In genomic region chr11:32455507-32456141, GRCm38 (mm10) we compare ENCODE assay signal across 8 mouse cellular contexts. TPM values are rescaled to one million over a fixed set of nuclear protein-coding genes. Genes with fewer than 3 reads are reported as not detected.
A peak's percentile ranks its signal among the peaks of the same experiment; 100 is the strongest.
DNase-seq lines count a peak whose midpoint lies in the region; ATAC-seq and TF ChIP-seq lines count a peak whose summit lies in the region.

No protein-coding gene starts in this region.

- TF ChIP-seq POLR2A in MEL (IDR thresholded peaks at IDR 0.05; ENCODE audit: control insufficient read depth in 1 of 2, insufficient read depth in 1 of 2, low read depth in 1 of 2, low read length in 2 of 2, poor library complexity in 1 of 2): no peak

- peaks cover 0 to 28% of the 10 kb centered on the region in 2 experiments; a peak in 2 of 4 replicates for H3K36me3 ChIP-seq in MEL (ENCODE audit: control insufficient read depth in 1 of 2, insufficient read depth in 2 of 2, low read length in 2 of 2)
- no peaks in the 10 kb centered on the region for H3K36me3 ChIP-seq in embryonic facial prominence, embryonic 14.5 days (ENCODE audit: control insufficient read depth, insufficient read depth, low read length)
- H3K36me3 ChIP-seq in heart, embryonic 16.5 days (ENCODE audit: control insufficient read depth, insufficient read depth): no peaks in the 10 kb centered on the region
- H3K36me3 ChIP-seq in stomach, embryonic 16.5 days (ENCODE audit: control insufficient read depth, insufficient read depth, low read length): no peaks in the 10 kb centered on the region

- DNase-seq in kidney, adult 11 months: peak; percentile 32
- DNase-seq in kidney, postnatal 14 days: no peak
- peak; percentile 74 for DNase-seq in MEL (ENCODE audit: low read depth, low spot score)
- peak; percentile 78 for DNase-seq in embryonic facial prominence, embryonic 14.5 days (ENCODE audit: low spot score)
- DNase-seq in kidney, postnatal 4 days: peak; percentile 54 to 71

- peak overlapping the region; percentile 90 for H3K4me2 ChIP-seq in embryonic facial prominence, embryonic 14.5 days (ENCODE audit: low read depth, low read length)
- H3K4me2 ChIP-seq in heart, embryonic 16.5 days (ENCODE audit: low read depth, low read length): peak overlapping the region; percentile 97
- H3K4me2 ChIP-seq in stomach, embryonic 16.5 days (ENCODE audit: low read depth, low read length): peak overlapping the region; percentile 87

- peak overlapping the region; percentile 13; the same call in 1 of the 2 replicates for H3K27ac ChIP-seq in MEL (ENCODE audit: control insufficient read depth, low read depth, low read length)
- H3K27ac ChIP-seq in embryonic facial prominence, embryonic 14.5 days (replicated peaks; ENCODE audit: low read depth, low read length): peak overlapping the region; percentile 97
- H3K27ac ChIP-seq in heart, embryonic 16.5 days (ENCODE audit: low read length): peak overlapping the region; percentile 95
- peak overlapping the region; percentile 97 for H3K27ac ChIP-seq in stomach, embryonic 16.5 days (ENCODE audit: low read length)

- TF ChIP-seq EP300 in MEL (IDR thresholded peaks at IDR 0.05; ENCODE audit: low read depth in 1 of 2, low read length in 2 of 2): no peak

- no peak for TF ChIP-seq RAD21 in MEL (IDR thresholded peaks at IDR 0.05; ENCODE audit: low read depth, low read length)

- ATAC-seq in embryonic facial prominence, embryonic 14.5 days (ENCODE audit: low read depth): peak; percentile 28
- ATAC-seq in heart, embryonic 16.5 days (replicated peaks; ENCODE audit: extremely low read depth, insufficient read depth, low FRiP score): peak; percentile 5; the same call in 1 of the 2 replicates
- ATAC-seq in megakaryocyte progenitor cell, adult 5-6 weeks (replicated peaks; ENCODE audit: poor library complexity): peak; percentile 18; the same call in 1 of the 2 replicates
- peak; percentile 0 for ATAC-seq in stomach, embryonic 16.5 days (ENCODE audit: insufficient read depth, low FRiP score)

- H3K9ac ChIP-seq in MEL (ENCODE audit: control insufficient read depth, low read depth, low read length, poor library complexity, severe bottlenecking): peak overlapping the region; percentile 82
- peak overlapping the region; percentile 94 for H3K9ac ChIP-seq in embryonic facial prominence, embryonic 14.5 days (ENCODE audit: low read depth, low read length)
- peak overlapping the region; percentile 77 for H3K9ac ChIP-seq in heart, embryonic 16.5 days (ENCODE audit: low read length)
- peak overlapping the region; percentile 96 for H3K9ac ChIP-seq in stomach, embryonic 16.5 days (ENCODE audit: low read length)

- peak overlapping the region; percentile 88 to 96 for H3K4me3 ChIP-seq in MEL (ENCODE audit: control insufficient read depth in 1 of 2, insufficient read depth in 1 of 2, low read depth in 2 of 2, low read length in 2 of 2)
- H3K4me3 ChIP-seq in embryonic facial prominence, embryonic 14.5 days (ENCODE audit: low read depth, low read length): peak overlapping the region; percentile 98
- peak overlapping the region; percentile 64 for H3K4me3 ChIP-seq in heart, embryonic 16.5 days (ENCODE audit: low read length)
- H3K4me3 ChIP-seq in stomach, embryonic 16.5 days (replicated peaks; ENCODE audit: low read length): peak overlapping the region; percentile 98

- no peaks in the 10 kb centered on the region for H3K27me3 ChIP-seq in MEL (ENCODE audit: control insufficient read depth in 1 of 2, insufficient read depth in 2 of 2, low read length in 2 of 2)
- H3K27me3 ChIP-seq in embryonic facial prominence, embryonic 14.5 days (replicated peaks; ENCODE audit: control insufficient read depth, insufficient read depth, low read length): no peaks in the 10 kb centered on the region
- no peaks in the 10 kb centered on the region for H3K27me3 ChIP-seq in heart, embryonic 16.5 days (ENCODE audit: control insufficient read depth, insufficient read depth, low read length)
- H3K27me3 ChIP-seq in stomach, embryonic 16.5 days (ENCODE audit: control insufficient read depth, insufficient read depth, low read length): no peaks in the 10 kb centered on the region

- TF ChIP-seq CTCF in MEL (IDR thresholded peaks at IDR 0.05 in 2 of 3, conservative IDR thresholded peaks at IDR 0.05 in 1 of 3; ENCODE audit: control insufficient read depth in 1 of 3, insufficient read depth in 1 of 3, low read depth in 2 of 3, low read length in 3 of 3, poor library complexity in 1 of 3, severe bottlenecking in 1 of 3): peak in 1 of 3 experiments; percentile 22; a peak in 2 of 6 replicates

- peaks cover 19% of the 10 kb centered on the region for H3K79me2 ChIP-seq in MEL (ENCODE audit: control insufficient read depth, insufficient read depth, low read length, poor library complexity)

- no peaks in the 10 kb centered on the region for H3K9me3 ChIP-seq in MEL (replicated peaks; ENCODE audit: insufficient read depth, low read length)
- no peaks in the 10 kb centered on the region for H3K9me3 ChIP-seq in embryonic facial prominence, embryonic 14.5 days (ENCODE audit: control insufficient read depth, low read length)
- no peaks in the 10 kb centered on the region for H3K9me3 ChIP-seq in heart, embryonic 16.5 days (replicated peaks; ENCODE audit: control insufficient read depth, low read length)
- no peaks in the 10 kb centered on the region for H3K9me3 ChIP-seq in stomach, embryonic 16.5 days (replicated peaks; ENCODE audit: control insufficient read depth, low read length)

- under 1% methylated on average over 40 of the region's 58 CpGs for WGBS in embryonic facial prominence, embryonic 14.5 days
- under 1% methylated on average over 58 of the region's 58 CpGs for WGBS in heart, embryonic 16.5 days
- WGBS in stomach, embryonic 16.5 days: under 1% methylated on average over 58 of the region's 58 CpGs

- H3K4me1 ChIP-seq in MEL (ENCODE audit: control insufficient read depth in 1 of 2, insufficient read depth in 2 of 2, low read length in 2 of 2): peaks cover 10 to 16% of the 10 kb centered on the region in 2 experiments
- H3K4me1 ChIP-seq in embryonic facial prominence, embryonic 14.5 days (ENCODE audit: control insufficient read depth, insufficient read depth, low read length): peaks cover 19% of the 10 kb centered on the region
- peaks cover 12% of the 10 kb centered on the region for H3K4me1 ChIP-seq in heart, embryonic 16.5 days (ENCODE audit: control insufficient read depth, insufficient read depth, low read length)
- 0 out of 2 replicates have a peak, but pooled peaks cover 2% of the 10 kb centered on the region for H3K4me1 ChIP-seq in stomach, embryonic 16.5 days (ENCODE audit: control insufficient read depth, insufficient read depth, low read length)

TF ChIP-seq in MEL, 35 proteins besides CTCF, POLR2A, EP300 and RAD21:
- TF ChIP-seq ELF1 (IDR thresholded peaks at IDR 0.05; ENCODE audit: low read depth, low read length) (no peak), SMC3 (IDR thresholded peaks at IDR 0.05; ENCODE audit: low read depth, low read length) (no peak), MEF2A (IDR thresholded peaks at IDR 0.05; ENCODE audit: extremely low read depth, insufficient replicate concordance, low read depth, low read length, poor library complexity, severe bottlenecking) (no peak), MAX (IDR thresholded peaks at IDR 0.05; ENCODE audit: low read length) (peak; percentile 52; the same call in 1 of the 2 replicates), USF1 (IDR thresholded peaks at IDR 0.05; ENCODE audit: low read depth, low read length) (no peak), MXI1 (IDR thresholded peaks at IDR 0.05; ENCODE audit: low read depth, low read length) (peak; percentile 58), E2F4 (IDR thresholded peaks at IDR 0.05; ENCODE audit: borderline replicate concordance, low read depth, low read length) (0 out of 2 replicates have a peak, but pooled peaks have one; percentile 38), HCFC1 (IDR thresholded peaks at IDR 0.05; ENCODE audit: low read depth, low read length) (0 out of 2 replicates have a peak, but pooled peaks have one; percentile 8), CHD2 (IDR thresholded peaks at IDR 0.05; ENCODE audit: low read length) (no peak), SIN3A (IDR thresholded peaks at IDR 0.05; ENCODE audit: low read length) (peak; percentile 22; the same call in 1 of the 2 replicates), GABPA (IDR thresholded peaks at IDR 0.05; ENCODE audit: low read depth, low read length) (0 out of 2 replicates have a peak, but pooled peaks have one; percentile 25), BHLHE40 (IDR thresholded peaks at IDR 0.05; ENCODE audit: borderline replicate concordance, low read depth, low read length) (peak; percentile 55; the same call in 1 of the 2 replicates), MYC (IDR thresholded peaks at IDR 0.05; ENCODE audit: low read depth, low read length) (peak; percentile 47; the same call in 1 of the 2 replicates), TAL1 (IDR thresholded peaks at IDR 0.05; ENCODE audit: low read length) (no peak), TCF12 (IDR thresholded peaks at IDR 0.05; ENCODE audit: low read depth, low read length) (no peak), CHD1 (IDR thresholded peaks at IDR 0.05; ENCODE audit: low read depth, low read length) (no peak)
TF ChIP-seq in MEL: peak in this region for 8.

RNA-seq across cellular contexts. Expression of gene Ubtd2, which starts 0.5 kb away (rescaled TPM):
- total RNA-seq in MEL (2012; rRNA removed): 22.4 and 25.7 TPM in 2 replicates
- polyA plus RNA-seq in MEL (2012; ENCODE audit: insufficient read depth in 1 of 2, insufficient read length in 2 of 2, low read depth in 1 of 2, low replicate concordance in 2 of 2, missing spikeins in 1 of 2): 10 to 100 TPM in 1 of 2 experiments, not detected in 1; 28.7 TPM
- 86.4 and 95.9 TPM in 2 replicates for polyA plus RNA-seq in embryonic facial prominence, embryonic 14.5 days (2014; fragmentation: Nextera tagmentation; extraction: Ambion mirVana)
- polyA plus RNA-seq in heart, embryonic 16.5 days (2015; fragmentation: Nextera tagmentation; extraction: Ambion mirVana): 25.5 and 27.1 TPM in 2 replicates
- 6.5 and 9.7 TPM in 2 replicates for total RNA-seq in megakaryocyte progenitor cell, adult 5-6 weeks (2015)
- total RNA-seq in megakaryocyte progenitor cell, adult 5-6 weeks (2017): 2.6 and 4.0 TPM in 2 replicates
- polyA plus RNA-seq in stomach, embryonic 16.5 days (2015; fragmentation: Nextera tagmentation; extraction: Ambion mirVana): 39.2 and 40.3 TPM in 2 replicates

Comparison
In these comparisons a context has a peak if more than half of its experiments do, and no peak if none do; other contexts are left out.
1. H3K27ac ChIP-seq: peak in every context shown above with its lines; median percentile 97 in embryonic facial prominence, embryonic 14.5 days; 97 in stomach, embryonic 16.5 days; 95 in heart, embryonic 16.5 days; 13 in MEL.